In the genomic region with DNA sequence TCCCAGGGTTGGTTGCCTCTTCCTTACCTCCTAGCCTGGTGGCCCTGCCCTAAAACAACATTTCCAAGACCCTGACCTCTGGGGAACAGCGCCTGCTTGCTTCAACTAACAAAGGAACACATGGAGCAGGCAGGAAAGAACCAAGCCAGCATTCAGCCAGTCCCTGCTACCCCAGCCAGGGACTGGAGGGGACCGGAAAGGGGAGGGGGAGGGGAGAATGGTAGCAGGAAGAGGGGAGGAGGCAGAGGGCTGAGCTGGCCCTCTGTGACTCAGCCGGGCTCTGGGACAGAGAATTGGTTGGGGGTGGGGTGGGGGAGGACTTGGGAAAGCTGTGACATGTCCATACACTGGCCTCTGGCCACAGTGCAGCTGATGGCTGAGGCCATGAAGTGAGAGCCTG, we compare ENCODE assay signal across 8 mouse cellular contexts. TPM values are rescaled to one million over a fixed set of nuclear protein-coding genes. Genes with fewer than 3 reads are reported as not detected.
DNase-seq lines count a peak whose midpoint lies in the region; ATAC-seq and TF ChIP-seq lines count a peak whose summit lies in the region.
"Had no signal": no experiment of that assay in that cellular context is flagged by ENCODE, and none has a peak within 500 bp of the region (broad histone marks: within the 10 kb centered on the region; RNA-seq: fewer than 3 reads in every experiment).

No protein-coding gene starts in this region.

- WGBS in forebrain, embryonic 11.5 days = 4% methylated on average over 3 of the region's 3 CpGs
- WGBS in midbrain, embryonic 11.5 days = 7% methylated on average over 3 of the region's 3 CpGs

- H3K27me3 ChIP-seq in forebrain, embryonic 11.5 days (ENCODE audit: control insufficient read depth, insufficient read depth, low read length) = no peaks in the 10 kb centered on the region
- no peaks in the 10 kb centered on the region for H3K27me3 ChIP-seq in midbrain, embryonic 11.5 days (ENCODE audit: control insufficient read depth, insufficient read depth, low read length)

- 0 out of 2 replicates have a peak, but pooled peaks have one; percentile 10 for ATAC-seq in forebrain, embryonic 11.5 days (replicated peaks; ENCODE audit: low FRiP score)
- peak; percentile 62; the same call in 1 of the 2 replicates for ATAC-seq in midbrain, embryonic 11.5 days (ENCODE audit: low FRiP score)

- peak overlapping the region; percentile 48; the same call in 1 of the 2 replicates for H3K27ac ChIP-seq in ES-E14 (ENCODE audit: insufficient read depth, low read depth, low read length, poor library complexity, severe bottlenecking)
- no peak overlapping the region for H3K27ac ChIP-seq in forebrain, embryonic 11.5 days (ENCODE audit: low read depth, low read length)
- H3K27ac ChIP-seq in midbrain, embryonic 11.5 days (ENCODE audit: low read depth, low read length) = peak overlapping the region; percentile 35; the same call in 1 of the 2 replicates

- peaks cover 4 to 27% of the 10 kb centered on the region in 2 experiments; a peak in 3 of 4 replicates for H3K4me1 ChIP-seq in ES-E14 (ENCODE audit: control insufficient read depth in 2 of 2, insufficient read depth in 2 of 2, low read length in 2 of 2, poor library complexity in 1 of 2)
- no peaks in the 10 kb centered on the region; the same call in 1 of the 2 replicates for H3K4me1 ChIP-seq in forebrain, embryonic 11.5 days (replicated peaks; ENCODE audit: control insufficient read depth, insufficient read depth, low read length)
- H3K4me1 ChIP-seq in midbrain, embryonic 11.5 days (ENCODE audit: control insufficient read depth, insufficient read depth, low read length) = peaks cover 14% of the 10 kb centered on the region

- no peak overlapping the region for H3K4me2 ChIP-seq in forebrain, embryonic 11.5 days (ENCODE audit: low read depth, low read length, severe bottlenecking)
- H3K4me2 ChIP-seq in midbrain, embryonic 11.5 days = no peak overlapping the region

- H3K4me3 ChIP-seq in ES-E14 (ENCODE audit: insufficient read depth in 1 of 2, low read depth in 1 of 2, low read length in 2 of 2, poor library complexity in 1 of 2, severe bottlenecking in 1 of 2) = no peak overlapping the region
- H3K4me3 ChIP-seq in forebrain, embryonic 11.5 days (ENCODE audit: low read depth, low read length) = no peak overlapping the region
- no peak overlapping the region for H3K4me3 ChIP-seq in midbrain, embryonic 11.5 days (ENCODE audit: low read depth, low read length)

- H3K9me3 ChIP-seq in ES-E14 (ENCODE audit: control insufficient read depth, insufficient read depth, low read depth, low read length) = no peaks in the 10 kb centered on the region
- no peaks in the 10 kb centered on the region for H3K9me3 ChIP-seq in forebrain, embryonic 11.5 days (ENCODE audit: control insufficient read depth, low read length)
- H3K9me3 ChIP-seq in midbrain, embryonic 11.5 days (ENCODE audit: control insufficient read depth, low read length) = no peaks in the 10 kb centered on the region

- H3K36me3 ChIP-seq in ES-E14 (ENCODE audit: control insufficient read depth, insufficient read depth, low read length, poor library complexity, severe bottlenecking) = no peaks in the 10 kb centered on the region
- no peaks in the 10 kb centered on the region for H3K36me3 ChIP-seq in forebrain, embryonic 11.5 days (ENCODE audit: control insufficient read depth, insufficient read depth, low read length)
- H3K36me3 ChIP-seq in midbrain, embryonic 11.5 days (ENCODE audit: control insufficient read depth, insufficient read depth, low read length) = peaks cover 2% of the 10 kb centered on the region; the same call in 1 of the 2 replicates

- intact Hi-C loops in heart, postnatal 25 days (cut with DNase I) = no loop called here

- in situ Hi-C loops in ES-E14 (cut with MboI; ENCODE audit: low sequenced_read_pairs in 2 of 2, unreplicated experiment in 2 of 2) = no loop called here

- no peak overlapping the region for H3K9ac ChIP-seq in ES-E14 (ENCODE audit: insufficient read depth, low read depth, low read length, poor library complexity, severe bottlenecking)
- H3K9ac ChIP-seq in forebrain, embryonic 11.5 days (ENCODE audit: low read length) = no peak overlapping the region
- H3K9ac ChIP-seq in midbrain, embryonic 11.5 days (ENCODE audit: low read length) = no peak overlapping the region

- DNase-seq in ES-E14 (ENCODE audit: low read depth, low spot score) = no peak
- peak; percentile 76 to 88 for DNase-seq in adrenal gland, adult (ENCODE audit: inconsistent age in 2 of 2, low spot score in 1 of 2)
- peak; percentile 58 for DNase-seq in forebrain, embryonic 11.5 days (ENCODE audit: low spot score)
- DNase-seq in heart, postnatal 25 days (ENCODE audit: low spot score) = peak; percentile 78
- peak; percentile 81 to 88 for DNase-seq in kidney, postnatal 4 days
- peak; percentile 84 for DNase-seq in midbrain, embryonic 11.5 days (ENCODE audit: low spot score, missing footprints)
- peak; percentile 69 for DNase-seq in thymus, postnatal 0 days (ENCODE audit: low spot score)

TF ChIP-seq in ES-E14, 5 proteins besides CTCF, POLR2A, EP300 and RAD21:
- TF ChIP-seq ZC3H11A (IDR thresholded peaks at IDR 0.05; ENCODE audit: borderline replicate concordance, low read depth, low read length) = no peak
- TF ChIP-seq MAFK (IDR thresholded peaks at IDR 0.05; ENCODE audit: insufficient read depth, low read depth, low read length) = no peak
- TF ChIP-seq CHD2 (IDR thresholded peaks at IDR 0.05; ENCODE audit: low read depth, low read length) = no peak
- TF ChIP-seq HCFC1 (IDR thresholded peaks at IDR 0.05; ENCODE audit: borderline replicate concordance, insufficient read depth, low read length) = no peak
- TF ChIP-seq ZNF384 (IDR thresholded peaks at IDR 0.05; ENCODE audit: low read depth, low read length) = no peak

RNA-seq across cellular contexts. Expression of gene Clip2, which starts 12.3 kb away (rescaled TPM):
- total RNA-seq in ES-E14 (2012; rRNA removed) = 7.9 and 10.5 TPM in 2 replicates
- 6.1 and 6.8 TPM in 2 replicates for polyA plus RNA-seq in forebrain, embryonic 11.5 days (2014; fragmentation: Nextera tagmentation; extraction: Ambion mirVana)
- total RNA-seq in heart, postnatal 25 days (2021) = 1 to 10 TPM; 6.9 to 7.9 TPM
- polyA plus RNA-seq in midbrain, embryonic 11.5 days (2014; fragmentation: Nextera tagmentation; extraction: Ambion mirVana) = 5.6 and 5.8 TPM in 2 replicates
- 1.3 TPM in 2 replicates for polyA plus RNA-seq in thymus, postnatal 0 days (2015; fragmentation: Nextera tagmentation; extraction: Ambion mirVana)

RNA-seq across cellular contexts. Expression of gene Syna, which starts 20.1 kb away (rescaled TPM):
- total RNA-seq in ES-E14 (2012; rRNA removed) = 0.16 and 0.18 TPM in 2 replicates
- not detected in 2 replicates for polyA plus RNA-seq in forebrain, embryonic 11.5 days (2014; fragmentation: Nextera tagmentation; extraction: Ambion mirVana)
- not detected for total RNA-seq in heart, postnatal 25 days (2021)
- polyA plus RNA-seq in midbrain, embryonic 11.5 days (2014; fragmentation: Nextera tagmentation; extraction: Ambion mirVana) = 0.30 TPM in 1 of 2 replicates, not detected in the other
- polyA plus RNA-seq in thymus, postnatal 0 days (2015; fragmentation: Nextera tagmentation; extraction: Ambion mirVana) = 0.08 and 0.09 TPM in 2 replicates
- total RNA-seq: gastrocnemius, adult 8-10 months had no signal

RNA-seq across cellular contexts. Expression of gene Rfc2, which starts 41.3 kb away (rescaled TPM):
- total RNA-seq in ES-E14 (2012; rRNA removed) = 165 and 168 TPM in 2 replicates
- polyA plus RNA-seq in forebrain, embryonic 11.5 days (2014; fragmentation: Nextera tagmentation; extraction: Ambion mirVana) = 375 and 391 TPM in 2 replicates
- 10 to 100 TPM; 24.8 TPM for total RNA-seq in heart, postnatal 25 days (2021)
- 321 and 338 TPM in 2 replicates for polyA plus RNA-seq in midbrain, embryonic 11.5 days (2014; fragmentation: Nextera tagmentation; extraction: Ambion mirVana)
- 262 and 278 TPM in 2 replicates for polyA plus RNA-seq in thymus, postnatal 0 days (2015; fragmentation: Nextera tagmentation; extraction: Ambion mirVana)
